Mouse (Mus musculus) hindbrain, embryonic 14.5 days (tissue): Measurements from ENCODE around the gene Rpl10-ps3. TPM values are rescaled to one million over a fixed set of nuclear protein-coding genes. Genes with fewer than 3 reads are reported as not detected.

ENCODE experiments used
- polyA plus RNA-seq: library from polyadenylated mRNA; unstranded; fragments of >200 nt; fragmentation: Nextera tagmentation; extraction: Ambion mirVana; gene quantifications from 2 replicates; pipeline ENCODE4 v1.2.1, GENCODE M21; 2014

Rpl10-ps3 gene
- polyA plus RNA-seq, 1 experiment from 2014 or later, result 215 TPM

Other genes with a start within 250 kb of the Rpl10-ps3 start
- gene Plet1, start 149.6 kb upstream of the Rpl10-ps3 start, polyA plus RNA-seq, result 0.24 and 0.43 TPM in 2 replicates
- gene Pts, start 183.8 kb upstream of the Rpl10-ps3 start, polyA plus RNA-seq, result 96.7 and 120 TPM in 2 replicates
- 18.6 and 19.2 TPM in 2 replicates for gene Il18, start 209.9 kb upstream of the Rpl10-ps3 start, polyA plus RNA-seq
- 0.25 and 0.35 TPM in 2 replicates for gene Bco2, start 210.2 kb upstream of the Rpl10-ps3 start, polyA plus RNA-seq
- 0.48 TPM in 1 of 2 replicates, not detected in the other for gene Tex12, start 216.4 kb upstream of the Rpl10-ps3 start, polyA plus RNA-seq